Mouse (Mus musculus) intestine, embryonic 15.5 days (tissue): ENCODE data around the gene Usp5. TPM values are rescaled to one million over a fixed set of nuclear protein-coding genes. Genes with fewer than 3 reads are reported as not detected.
"Not testable (repeated sequence)": the region's sequence is repeated elsewhere in the genome, so short reads cannot be mapped to it uniquely, and the experiment has no call there.

ENCODE experiments used
- ATAC-seq: fragments of 200-750 bp; cut with Nextera tagmentation; 2 replicates; pipeline ENCODE4 v1.8.0; 2017; ENCODE audit warnings: moderate TSS enrichment, moderate library complexity
- H3K27ac ChIP-seq: fragments of 300-500 bp; sonication (generic); 2 replicates; pipeline ENCODE4 v1.5.1; 2015; ENCODE audit warnings: mild to moderate bottlenecking, inconsistent platforms
- H3K27me3 ChIP-seq: fragments of 300-500 bp; sonication (generic); replicated peaks from 2 replicates; pipeline ENCODE4 v1.6.1; 2015; ENCODE audit warnings: inconsistent platforms
- H3K36me3 ChIP-seq: fragments of 300-500 bp; sonication (generic); 2 replicates; pipeline ENCODE4 v1.6.1; 2015; ENCODE audit warnings: inconsistent platforms
- H3K4me1 ChIP-seq: fragments of 300-500 bp; sonication (generic); replicated peaks from 2 replicates; pipeline ENCODE4 v1.6.1; 2015; ENCODE audit warnings: inconsistent platforms
- H3K4me2 ChIP-seq: fragments of 300-500 bp; sonication (generic); replicated peaks from 2 replicates; pipeline ENCODE4 v1.6.1; 2015; ENCODE audit warnings: mild to moderate bottlenecking, inconsistent platforms
- H3K4me3 ChIP-seq: fragments of 300-500 bp; sonication (generic); replicated peaks from 2 replicates; pipeline ENCODE4 v1.5.1; 2015; ENCODE audit warnings: inconsistent platforms
- H3K9ac ChIP-seq: fragments of 300-500 bp; sonication (generic); 2 replicates; pipeline ENCODE4 v1.6.1; 2015; ENCODE audit warnings: inconsistent platforms
- H3K9me3 ChIP-seq: fragments of 300-500 bp; sonication (generic); 2 replicates; pipeline ENCODE4 v1.6.1; 2016; ENCODE audit warnings: inconsistent platforms
- WGBS: fragments of 180-500 bp; shearing (Covaris S2); methylation state at CpG from one replicate; pipeline ENCODE4 v1.1.7; 2015; 5-methylcytosine and 5-hydroxymethylcytosine counted together
- polyA plus RNA-seq: library from polyadenylated mRNA; unstranded; fragments of >200 nt; fragmentation: Nextera tagmentation; extraction: Ambion mirVana; gene quantifications from 2 replicates; pipeline ENCODE4 v1.2.1, GENCODE M21; 2015

The Usp5 gene
- polyA plus RNA-seq, 1 experiment from 2014 or later = 116 TPM

DNA sequence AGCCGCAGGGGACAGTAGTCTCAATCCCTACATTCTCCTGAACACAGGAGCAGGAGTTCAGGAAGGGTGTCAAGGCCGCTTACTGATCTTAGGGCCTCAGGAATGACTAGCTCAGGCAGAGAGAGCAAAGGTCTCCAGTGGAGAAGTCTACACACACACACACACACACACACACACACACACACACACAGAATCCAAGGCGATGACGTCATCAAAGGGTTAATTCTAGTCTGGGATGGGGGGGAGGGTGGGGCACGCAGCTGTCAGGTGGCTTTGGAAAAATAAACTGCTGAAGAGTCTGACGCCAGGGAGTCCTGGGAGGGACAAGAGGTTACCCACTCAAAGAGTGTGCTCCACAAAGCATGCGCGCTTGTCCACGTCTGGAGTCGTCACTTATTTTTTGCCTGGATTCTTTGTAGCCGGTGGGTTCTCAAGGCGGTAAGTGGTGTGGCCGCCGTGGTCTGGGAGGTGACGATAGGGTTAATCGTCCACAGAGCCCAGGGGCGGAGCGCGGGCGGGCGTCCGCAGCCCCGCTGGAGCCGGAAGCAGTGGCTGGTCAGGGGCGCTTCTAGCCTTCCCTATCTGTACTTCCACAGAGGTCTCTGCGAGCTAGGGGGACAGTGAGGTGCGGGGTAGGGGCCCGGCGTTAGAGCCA is 20.8 kb downstream of the Usp5 start, which contains the start of gene Spsb2:
Gene Spsb2 (plus strand): TSS at position 304 of the 655 bp plus-strand sequence.
- Histone ChIP-seq H3K27ac (peak within 1 kb of the TSS; percentile 97), H3K27me3 (no peaks in the 10 kb centered on the region), H3K9me3 (no peaks in the 10 kb centered on the region), H3K4me1 (peaks cover 29% of the 10 kb centered on the region), H3K36me3 (peaks cover 11% of the 10 kb centered on the region), H3K4me3 (peak within 1 kb of the TSS; percentile 63), H3K4me2 (peak within 1 kb of the TSS; percentile 97), H3K9ac (peak within 1 kb of the TSS; percentile 73)
- peak; percentile 67 for ATAC-seq
- WGBS = 3% methylated on average over 29 of the region's 29 CpGs

DNA sequence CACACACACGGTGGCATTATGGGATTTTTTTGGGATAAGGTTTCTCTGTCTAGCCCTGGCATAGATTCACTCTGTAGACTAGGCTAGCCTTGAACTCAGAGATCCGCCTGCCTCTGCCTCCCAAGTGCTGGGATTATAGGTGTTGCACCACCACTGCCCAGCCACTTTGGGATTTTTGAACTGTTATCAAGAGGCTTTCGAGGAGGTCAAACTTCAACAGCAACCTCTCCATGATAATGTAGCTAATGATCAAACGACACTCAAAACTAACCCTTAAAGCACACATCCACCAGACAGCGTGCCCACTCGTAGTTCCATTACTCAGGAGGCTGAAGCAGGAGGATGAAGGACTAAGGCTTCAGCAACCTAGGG is 21.3 kb downstream of the Usp5 start:
- H3K9ac ChIP-seq = no peak overlapping the region
- H3K4me2 ChIP-seq = peak overlapping the region; percentile 97
- H3K9me3 ChIP-seq = no peaks in the 10 kb centered on the region
- 63% methylated on average over 6 of the region's 6 CpGs for WGBS
- peak overlapping the region; percentile 63 for H3K4me3 ChIP-seq
- H3K27ac ChIP-seq = peak overlapping the region; percentile 97
- no peak for ATAC-seq
- no peaks in the 10 kb centered on the region for H3K27me3 ChIP-seq
- peaks cover 11% of the 10 kb centered on the region for H3K36me3 ChIP-seq
- H3K4me1 ChIP-seq = peaks cover 29% of the 10 kb centered on the region

GRCm38 (mm10) chr6:124807366-124807765 is 21.9 kb downstream of the Usp5 start:
- Histone ChIP-seq H3K9me3 (no peaks in the 10 kb centered on the region), H3K9ac (no peak overlapping the region), H3K27ac (0 out of 2 replicates have a peak overlapping the region, but pooled peaks have one; percentile 97), H3K4me3 (no peak overlapping the region), H3K36me3 (peaks cover 11% of the 10 kb centered on the region), H3K4me1 (peaks cover 25% of the 10 kb centered on the region), H3K27me3 (no peaks in the 10 kb centered on the region), H3K4me2 (no peak overlapping the region)
- 77% methylated on average over 4 of the region's 4 CpGs for WGBS
- no peak for ATAC-seq

DNA sequence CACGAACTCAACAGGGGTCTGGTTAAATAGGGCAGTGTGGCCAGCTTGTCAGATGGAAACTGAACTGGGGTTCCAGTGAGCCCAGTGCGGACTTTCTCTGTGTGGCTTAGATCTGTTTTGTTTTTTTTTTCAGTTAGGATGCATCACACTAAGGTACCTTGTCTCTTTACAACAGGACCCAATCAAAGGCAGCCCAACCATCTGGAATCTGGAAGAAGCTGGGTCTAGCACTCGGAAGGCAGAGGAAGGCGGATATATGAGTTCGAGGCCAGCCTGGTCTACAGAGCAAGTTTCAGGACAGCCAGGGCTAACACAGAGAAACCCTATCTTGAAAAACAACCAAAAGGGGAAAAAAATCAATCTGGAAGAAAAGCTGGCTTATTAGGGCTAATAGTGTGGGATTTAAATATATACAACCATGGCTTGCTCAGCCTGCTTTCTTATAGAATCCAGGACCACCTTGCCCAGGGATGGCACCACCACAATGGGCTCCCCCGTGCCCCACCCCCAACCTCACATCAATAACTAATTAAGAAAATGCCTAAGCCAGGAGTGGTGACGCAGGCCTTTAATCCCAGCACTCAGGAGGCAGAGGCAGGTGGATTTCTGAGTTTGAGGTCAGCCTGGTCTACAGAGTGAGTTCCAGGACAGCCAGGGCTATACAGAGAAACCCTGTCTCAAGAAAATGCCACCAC is 22.7 kb downstream of the Usp5 start:
- peak overlapping the region; percentile 88 for H3K27ac ChIP-seq
- no peak for ATAC-seq
- H3K4me1 ChIP-seq = peaks cover 17% of the 10 kb centered on the region
- no peak overlapping the region for H3K9ac ChIP-seq
- 83% methylated on average over 7 of the region's 7 CpGs for WGBS
- H3K27me3 ChIP-seq = no peaks in the 10 kb centered on the region
- H3K4me3 ChIP-seq = 0 out of 2 replicates have a peak overlapping the region, but pooled peaks have one; percentile 3
- peak overlapping the region; percentile 64 for H3K4me2 ChIP-seq
- peaks cover 4% of the 10 kb centered on the region for H3K36me3 ChIP-seq
- no peaks in the 10 kb centered on the region for H3K9me3 ChIP-seq

- H3K36me3 ChIP-seq = no peaks in the 10 kb centered on the region
- no peaks in the 10 kb centered on the region for H3K27me3 ChIP-seq
- peak overlapping the region; percentile 88 for H3K27ac ChIP-seq
- H3K4me2 ChIP-seq = peak overlapping the region; percentile 64
- 2% methylated on average over 34 of the region's 34 CpGs for WGBS
- H3K4me3 ChIP-seq = peak overlapping the region; percentile 41
- no peaks in the 10 kb centered on the region for H3K9me3 ChIP-seq
- H3K4me1 ChIP-seq = peaks cover 15% of the 10 kb centered on the region
- peak overlapping the region; percentile 45 for H3K9ac ChIP-seq
- ATAC-seq = peak; percentile 85
These were observed 23.7 kb downstream of the Usp5 start for GRCm38 (mm10) chr6:124805341-124806321.

- 88% methylated on average over 3 of the region's 3 CpGs for whole genome bisulfite sequencing
- ATAC-seq = no peak
- Histone ChIP-seq H3K4me2 (0 out of 2 replicates have a peak overlapping the region, but pooled peaks have one; percentile 64), H3K9me3 (no peaks in the 10 kb centered on the region), H3K27me3 (no peaks in the 10 kb centered on the region), H3K36me3 (no peaks in the 10 kb centered on the region), H3K4me3 (no peak overlapping the region), H3K27ac (no peak overlapping the region), H3K9ac (no peak overlapping the region), H3K4me1 (peaks cover 7% of the 10 kb centered on the region)
These were observed 24.9 kb downstream of the Usp5 start for GRCm38 (mm10) chr6:124804341-124804740.

DNA sequence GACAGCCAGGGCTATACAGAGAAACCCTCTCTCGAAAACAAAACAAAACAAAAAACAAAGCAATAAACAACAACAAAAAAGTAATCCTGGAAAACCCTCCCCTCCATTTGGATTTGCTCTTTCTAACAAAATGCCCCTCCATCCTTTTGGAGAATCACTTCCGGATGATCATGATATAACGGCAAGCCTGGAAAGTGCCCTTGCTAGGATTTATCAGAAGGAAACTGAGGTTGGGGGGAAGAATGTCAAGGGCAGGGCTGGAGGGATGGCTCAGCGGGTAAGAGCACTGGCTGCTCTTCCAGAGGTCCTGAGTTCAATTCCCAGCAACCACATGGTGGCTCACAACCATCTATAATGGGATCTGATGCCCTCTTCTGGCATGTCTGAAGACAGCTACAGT is 25.6 kb downstream of the Usp5 start:
- H3K27ac ChIP-seq, H3K4me2 ChIP-seq, H3K36me3 ChIP-seq, H3K4me3 ChIP-seq, H3K4me1 ChIP-seq, H3K9me3 ChIP-seq, H3K9ac ChIP-seq, H3K27me3 ChIP-seq, ATAC-seq: not testable (repeated sequence)
- WGBS = 92% methylated on average over 4 of the region's 4 CpGs

- no peak for ATAC-seq
- no peak overlapping the region for H3K27ac ChIP-seq
- no peaks in the 10 kb centered on the region for H3K36me3 ChIP-seq
- no peak overlapping the region for H3K4me2 ChIP-seq
- 72% methylated on average over 3 of the region's 3 CpGs for WGBS
- no peaks in the 10 kb centered on the region for H3K27me3 ChIP-seq
- H3K9ac ChIP-seq = no peak overlapping the region
- H3K9me3 ChIP-seq = no peaks in the 10 kb centered on the region
- peaks cover 7% of the 10 kb centered on the region for H3K4me1 ChIP-seq
- H3K4me3 ChIP-seq = no peak overlapping the region
These were observed 26.2 kb downstream of the Usp5 start for GRCm38 (mm10) chr6:124803061-124803460.

- 15% methylated on average over 6 of the region's 9 CpGs for WGBS
- not testable (repeated sequence) for H3K4me1 ChIP-seq, H3K9ac ChIP-seq, H3K4me3 ChIP-seq, H3K36me3 ChIP-seq, H3K27me3 ChIP-seq, H3K9me3 ChIP-seq
- ATAC-seq = 0 out of 2 replicates have a peak, but pooled peaks have one; percentile 13
- H3K27ac ChIP-seq = 0 out of 2 replicates have a peak overlapping the region, but pooled peaks have one; percentile 40
- peak overlapping the region; percentile 40 for H3K4me2 ChIP-seq
These were observed 26.9 kb downstream of the Usp5 start for GRCm38 (mm10) chr6:124802400-124802799.

DNA sequence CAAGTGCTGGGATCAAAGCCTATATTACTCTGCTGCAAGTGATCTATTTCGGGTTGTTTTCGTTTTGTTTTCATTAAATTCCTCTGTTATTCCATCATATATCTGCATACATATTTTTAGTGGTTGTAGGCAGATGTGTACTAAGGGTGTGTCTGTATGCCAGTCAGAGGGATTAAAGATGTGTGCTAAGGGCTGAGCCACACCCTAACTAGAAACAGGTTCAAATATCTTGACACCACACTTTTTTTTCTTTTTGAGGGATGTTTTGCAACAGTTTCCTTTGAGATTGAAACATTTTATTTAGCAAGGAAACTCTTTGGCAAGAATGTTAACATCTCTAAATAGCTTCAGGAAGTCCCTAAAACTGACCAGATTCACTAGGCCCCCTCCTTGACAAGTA is 33.1 kb downstream of the Usp5 start:
- Histone ChIP-seq H3K4me1 (no peaks in the 10 kb centered on the region), H3K27ac (no peak overlapping the region), H3K27me3 (no peaks in the 10 kb centered on the region), H3K36me3 (no peaks in the 10 kb centered on the region), H3K4me3 (no peak overlapping the region), H3K9ac (no peak overlapping the region), H3K4me2 (no peak overlapping the region), H3K9me3 (no peaks in the 10 kb centered on the region)
- 75% methylated on average over 2 of the region's 2 CpGs for WGBS
- ATAC-seq = peak; percentile 66; the same call in 1 of the 2 replicates

DNA sequence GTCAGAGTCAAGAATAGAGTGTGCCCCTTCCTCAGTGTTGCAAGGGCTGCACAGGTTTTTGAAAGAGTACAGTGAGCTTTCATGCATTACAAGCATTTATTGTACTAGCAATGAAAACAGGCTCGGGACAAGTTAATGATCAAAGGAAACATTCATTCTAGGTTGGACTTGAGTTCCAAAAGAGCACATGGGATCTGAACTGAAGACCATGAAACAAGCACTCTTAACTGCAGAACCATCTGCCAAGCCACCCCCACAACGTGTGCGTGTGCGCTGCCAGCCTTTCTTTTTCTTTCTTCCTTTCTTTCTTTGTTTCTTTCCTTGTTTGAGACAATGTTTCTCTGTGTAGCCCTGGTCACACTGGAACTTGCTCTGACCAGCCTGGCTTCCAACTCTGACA is 33.5 kb downstream of the Usp5 start:
- WGBS = 81% methylated on average over 4 of the region's 4 CpGs
- no peaks in the 10 kb centered on the region for H3K36me3 ChIP-seq
- ATAC-seq = no peak

DNA sequence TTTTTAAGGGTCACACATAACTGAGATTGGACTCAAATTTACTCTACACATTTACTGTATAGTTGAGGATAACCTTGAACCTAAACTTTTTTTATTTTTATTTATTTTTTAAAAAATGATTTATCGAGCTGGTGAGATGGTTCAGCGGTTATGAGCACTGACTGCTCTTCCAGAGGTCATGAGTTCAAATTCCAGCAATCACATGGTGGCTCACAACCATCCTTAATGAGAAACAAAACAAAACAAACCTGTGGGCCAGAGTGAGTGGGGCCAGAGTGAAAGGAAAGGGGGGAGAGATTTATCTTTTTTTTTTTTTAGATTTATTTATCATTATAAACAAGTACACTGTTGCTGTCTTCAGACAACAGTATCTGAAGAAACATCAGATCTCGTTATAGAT is 37.4 kb downstream of the Usp5 start:
- Histone ChIP-seq H3K36me3 (no peaks in the 10 kb centered on the region), H3K9me3 (no peaks in the 10 kb centered on the region), H3K27ac (no peak overlapping the region), H3K4me1 (no peaks in the 10 kb centered on the region), H3K4me3 (no peak overlapping the region), H3K27me3 (no peaks in the 10 kb centered on the region), H3K4me2 (no peak overlapping the region), H3K9ac (no peak overlapping the region)
- no peak for ATAC-seq
- WGBS = 79% methylated on average over 3 of the region's 3 CpGs

More for the DNA sequence above, 33.5 kb downstream of the Usp5 start:
- Histone ChIP-seq H3K9ac (no peak overlapping the region), H3K9me3 (no peaks in the 10 kb centered on the region), H3K4me3 (no peak overlapping the region), H3K27ac (no peak overlapping the region), H3K4me1 (no peaks in the 10 kb centered on the region), H3K4me2 (no peak overlapping the region), H3K27me3 (no peaks in the 10 kb centered on the region)
